Mouse (Mus musculus): Measurements from ENCODE around the gene Ap2a2.

GRCm38 (mm10) chr7:141518926-141519325, 43.0 kb upstream of the Ap2a2 start:
- TF ChIP-seq CTCF (IDR thresholded peaks at IDR 0.05; ENCODE audit: low read depth) (no peak), EP300 (optimal IDR thresholded peaks at IDR 0.05) (no peak)
